Mouse (Mus musculus): ENCODE measurements around the gene Agbl4.

- no peak for TF ChIP-seq CTCF (IDR thresholded peaks at IDR 0.05; ENCODE audit: insufficient read depth, low read depth, low read length)
- no peak for TF ChIP-seq POLR2A (IDR thresholded peaks at IDR 0.05; ENCODE audit: insufficient read depth, low read depth, low read length)
Observed at GRCm38 (mm10) chr4:111449442-111450199, 1052.2 kb downstream of the Agbl4 start.

Data from olfactory bulb, adult 2 months (tissue).